Mouse (Mus musculus): ENCODE data around the gene Mymk.

Mymk gene

GRCm38 (mm10) chr2:27071978-27072377 is at the start of gene Mymk:
TSS of gene Mymk (minus strand) at chr2:27072179.
- DNase-seq = no peak

GRCm38 (mm10) chr2:27120241-27120641 is 48.3 kb upstream of the Mymk start:
- no peak for DNase-seq

GRCm38 (mm10) chr2:27119766-27120165 is 47.8 kb upstream of the Mymk start:
- no peak for DNase-seq

GRCm38 (mm10) chr2:27118452-27118851 is 46.5 kb upstream of the Mymk start:
- no peak for DNase-seq

- DNase-seq = no peak
Observed at GRCm38 (mm10) chr2:27114169-27114568, 42.2 kb upstream of the Mymk start.

- DNase-seq = no peak
Observed at GRCm38 (mm10) chr2:27112585-27112984, 40.6 kb upstream of the Mymk start.

GRCm38 (mm10) chr2:27109052-27109451 is 37.1 kb upstream of the Mymk start:
- DNase-seq = no peak

GRCm38 (mm10) chr2:27108144-27108543 is 36.2 kb upstream of the Mymk start:
- DNase-seq = no peak

- no peak for DNase-seq
Observed at GRCm38 (mm10) chr2:27106816-27107215, 34.8 kb upstream of the Mymk start.

GRCm38 (mm10) chr2:27103554-27103953 is 31.6 kb upstream of the Mymk start:
- DNase-seq = no peak

GRCm38 (mm10) chr2:27097776-27098175 is 25.8 kb upstream of the Mymk start:
- peak; percentile 37 to 44 for DNase-seq

- DNase-seq = no peak
Observed at GRCm38 (mm10) chr2:27097241-27097656, 25.3 kb upstream of the Mymk start.

GRCm38 (mm10) chr2:27096341-27096981 is 24.5 kb upstream of the Mymk start:
- DNase-seq = peak in 1 of 2 experiments; percentile 28

GRCm38 (mm10) chr2:27095178-27095577 is 23.2 kb upstream of the Mymk start:
- DNase-seq = no peak

GRCm38 (mm10) chr2:27089238-27089637 is 17.3 kb upstream of the Mymk start:
- DNase-seq = no peak

GRCm38 (mm10) chr2:27088700-27089099 is 16.7 kb upstream of the Mymk start:
- no peak for DNase-seq

- peak; percentile 64 to 81 for DNase-seq
Observed at GRCm38 (mm10) chr2:27088071-27088644, 16.2 kb upstream of the Mymk start.

- no peak for DNase-seq
Observed at GRCm38 (mm10) chr2:27087581-27087980, 15.6 kb upstream of the Mymk start.

GRCm38 (mm10) chr2:27086483-27087010 is 14.6 kb upstream of the Mymk start:
- DNase-seq = no peak

GRCm38 (mm10) chr2:27085801-27086200 is 13.8 kb upstream of the Mymk start:
- DNase-seq = no peak

GRCm38 (mm10) chr2:27084963-27085362 is 13.0 kb upstream of the Mymk start:
- no peak for DNase-seq

GRCm38 (mm10) chr2:27083761-27084475 is 11.9 kb upstream of the Mymk start:
- peak; percentile 55 to 57 for DNase-seq

GRCm38 (mm10) chr2:27079649-27080048 is 7.7 kb upstream of the Mymk start:
- DNase-seq = peak; percentile 41 to 47

- DNase-seq = peak; percentile 81 to 86
Observed at GRCm38 (mm10) chr2:27079152-27079584, 7.2 kb upstream of the Mymk start, which contains the start of gene Adamtsl2. TSS of gene Adamtsl2 (plus strand) at chr2:27079379.
